Mouse (Mus musculus) hematopoietic stem cell, adult 5-6 weeks (primary cell): ENCODE results near the gene Cyp11a1. TPM values are rescaled to one million over a fixed set of nuclear protein-coding genes. Genes with fewer than 3 reads are reported as not detected.

Experiments
- ATAC-seq, 2 experiments: fragments of 125-278 bp in 1 of 2; replicated peaks in 1 of 2; 2 replicates each; pipeline ENCODE4 v1.8.0; 2016 to 2017; ENCODE audit warnings: inconsistent platforms in 2 of 2, mild to moderate bottlenecking in 2 of 2, moderate number of reproducible peaks in 2 of 2, low read depth in 1 of 2, moderate TSS enrichment in 1 of 2; ENCODE audit not compliant: low FRiP score in 2 of 2, poor library complexity in 2 of 2, severe bottlenecking in 2 of 2, insufficient read depth in 1 of 2, low TSS enrichment in 1 of 2
- total RNA-seq: library from RNA; stranded (forward); fragments of 172-1452, 232-1000 nt; gene quantifications from 2 replicates; pipeline ENCODE4 v1.2.3, GENCODE M21; 2017

Gene Cyp11a1
- total RNA-seq, 1 experiment from 2014 or later: 1.2 TPM

- peak; percentile 65 to 69; a peak in 3 of 4 replicates for ATAC-seq
These were observed 46.9 kb downstream of the Cyp11a1 start for GRCm38 (mm10) chr9:58053102-58053501.

GRCm38 (mm10) chr9:58053544-58053943, 47.3 kb downstream of the Cyp11a1 start:
- ATAC-seq: no peak

- ATAC-seq: no peak
These were observed 47.8 kb downstream of the Cyp11a1 start for GRCm38 (mm10) chr9:58054032-58054431.

GRCm38 (mm10) chr9:58055666-58056065, 49.5 kb downstream of the Cyp11a1 start:
- no peak for ATAC-seq

- no peak for ATAC-seq
These were observed 53.7 kb downstream of the Cyp11a1 start for GRCm38 (mm10) chr9:58059920-58060319.

- peak; percentile 46 to 54; a peak in 2 of 4 replicates for ATAC-seq
These were observed 54.8 kb downstream of the Cyp11a1 start for GRCm38 (mm10) chr9:58060677-58061667.

- ATAC-seq: no peak
These were observed 57.3 kb downstream of the Cyp11a1 start, which contains the start of gene Stra6 for GRCm38 (mm10) chr9:58063531-58063930. Stra6 (plus strand) TSS chr9:58063788.

GRCm38 (mm10) chr9:58065532-58065931, 59.3 kb downstream of the Cyp11a1 start:
- no peak for ATAC-seq

- no peak for ATAC-seq
These were observed 59.9 kb downstream of the Cyp11a1 start for GRCm38 (mm10) chr9:58065977-58066730.

- no peak for ATAC-seq
These were observed 60.5 kb downstream of the Cyp11a1 start for GRCm38 (mm10) chr9:58066731-58067095.

GRCm38 (mm10) chr9:58067546-58067945, 61.3 kb downstream of the Cyp11a1 start:
- ATAC-seq: no peak

GRCm38 (mm10) chr9:58074561-58074960, 68.3 kb downstream of the Cyp11a1 start:
- ATAC-seq: no peak

Other genes with a start within 250 kb of the Cyp11a1 start
- 73.3 and 89.1 TPM in 2 replicates for gene Clk3, start 240.6 kb upstream of the Cyp11a1 start, total RNA-seq
- gene Arid3b, start 169.6 kb upstream of the Cyp11a1 start, total RNA-seq: 4.6 and 8.6 TPM in 2 replicates
- gene Ubl7, start 95.4 kb upstream of the Cyp11a1 start, total RNA-seq: 24.7 and 44.2 TPM in 2 replicates
- gene Sema7a, start 66.3 kb upstream of the Cyp11a1 start, total RNA-seq: 4.1 and 4.3 TPM in 2 replicates
- gene Stra6, start 57.4 kb downstream of the Cyp11a1 start, total RNA-seq: not detected in 2 replicates
- not detected in 2 replicates for gene Ccdc33, start 112.4 kb downstream of the Cyp11a1 start, total RNA-seq
- 0.69 and 1.5 TPM in 2 replicates for gene Islr, start 197.9 kb downstream of the Cyp11a1 start, total RNA-seq
- gene Islr2, start 197.9 kb downstream of the Cyp11a1 start, total RNA-seq: 5.5 TPM in 1 of 2 replicates, not detected in the other
- gene Pml, start 243.4 kb downstream of the Cyp11a1 start, total RNA-seq: 24.5 and 32.5 TPM in 2 replicates
- 11.4 and 13.2 TPM in 2 replicates for gene Stoml1, start 246.8 kb downstream of the Cyp11a1 start, total RNA-seq